Mouse (Mus musculus) embryonic facial prominence, embryonic 11.5 days (tissue): ENCODE measurements around the gene Smco2. TPM values are rescaled to one million over a fixed set of nuclear protein-coding genes. Genes with fewer than 3 reads are reported as not detected.

ENCODE experiments used
- ATAC-seq: fragments of 200-750 bp; cut with Nextera tagmentation; replicated peaks from 2 replicates; pipeline ENCODE4 v1.8.0; 2017; ENCODE audit warnings: low read depth; ENCODE audit not compliant: insufficient number of reproducible peaks, low FRiP score, low TSS enrichment
- DNase-seq: peaks from one replicate; pipeline ENCODE4 v3.0.0-alpha.2; 2015; ENCODE audit warnings: low spot score
- H3K27ac ChIP-seq: fragments of 300-500 bp; sonication (generic); replicated peaks from 2 replicates; pipeline ENCODE4 v1.5.1; 2014; ENCODE audit warnings: mild to moderate bottlenecking, low read depth, low read length, control low read depth
- H3K27me3 ChIP-seq: fragments of 300-500 bp; sonication (generic); 2 replicates; pipeline ENCODE4 v1.6.1; 2014; ENCODE audit warnings: mild to moderate bottlenecking, low read length, moderate library complexity, mixed read lengths; ENCODE audit not compliant: control insufficient read depth, insufficient read depth
- H3K36me3 ChIP-seq: fragments of 300-500 bp; sonication (generic); replicated peaks from 2 replicates; pipeline ENCODE4 v1.6.1; 2014; ENCODE audit warnings: low read depth, mild to moderate bottlenecking, low read length, moderate library complexity, mixed read lengths; ENCODE audit not compliant: control insufficient read depth, insufficient read depth
- H3K4me1 ChIP-seq: fragments of 300-500 bp; sonication (generic); 2 replicates; pipeline ENCODE4 v1.6.1; 2014; ENCODE audit warnings: low read length, mixed read lengths; ENCODE audit not compliant: control insufficient read depth, insufficient read depth
- H3K4me2 ChIP-seq: fragments of 300-500 bp; sonication (generic); 2 replicates; pipeline ENCODE4 v1.6.1; 2014; ENCODE audit warnings: low read depth, mild to moderate bottlenecking, control low read depth, low read length, moderate library complexity
- H3K4me3 ChIP-seq: fragments of 300-500 bp; sonication (generic); 2 replicates; pipeline ENCODE4 v1.5.1; 2014; ENCODE audit warnings: low read depth, low read length, control low read depth
- H3K9ac ChIP-seq: fragments of 300-500 bp; sonication (generic); replicated peaks from 2 replicates; pipeline ENCODE4 v1.6.1; 2014; ENCODE audit warnings: mild to moderate bottlenecking, control low read depth, low read length
- H3K9me3 ChIP-seq: fragments of 300-500 bp; sonication (generic); replicated peaks from 2 replicates; pipeline ENCODE4 v1.6.1; 2016; ENCODE audit warnings: mild to moderate bottlenecking, low read length, inconsistent platforms, mixed read lengths; ENCODE audit not compliant: control insufficient read depth
- WGBS: fragments of 180-500 bp; shearing (Covaris S2); extraction: QIAGEN DNeasy Blood & Tissue Kit; methylation state at CpG from one replicate; pipeline ENCODE4 v1.1.7; 2014; 5-methylcytosine and 5-hydroxymethylcytosine counted together
- polyA plus RNA-seq: library from polyadenylated mRNA; unstranded; fragments of >200 nt; fragmentation: Nextera tagmentation; extraction: Ambion mirVana; gene quantifications from 2 replicates; pipeline ENCODE4 v1.2.1, GENCODE M21; 2014

Smco2 gene
- polyA plus RNA-seq, 1 experiment from 2014 or later, result not detected

DNA sequence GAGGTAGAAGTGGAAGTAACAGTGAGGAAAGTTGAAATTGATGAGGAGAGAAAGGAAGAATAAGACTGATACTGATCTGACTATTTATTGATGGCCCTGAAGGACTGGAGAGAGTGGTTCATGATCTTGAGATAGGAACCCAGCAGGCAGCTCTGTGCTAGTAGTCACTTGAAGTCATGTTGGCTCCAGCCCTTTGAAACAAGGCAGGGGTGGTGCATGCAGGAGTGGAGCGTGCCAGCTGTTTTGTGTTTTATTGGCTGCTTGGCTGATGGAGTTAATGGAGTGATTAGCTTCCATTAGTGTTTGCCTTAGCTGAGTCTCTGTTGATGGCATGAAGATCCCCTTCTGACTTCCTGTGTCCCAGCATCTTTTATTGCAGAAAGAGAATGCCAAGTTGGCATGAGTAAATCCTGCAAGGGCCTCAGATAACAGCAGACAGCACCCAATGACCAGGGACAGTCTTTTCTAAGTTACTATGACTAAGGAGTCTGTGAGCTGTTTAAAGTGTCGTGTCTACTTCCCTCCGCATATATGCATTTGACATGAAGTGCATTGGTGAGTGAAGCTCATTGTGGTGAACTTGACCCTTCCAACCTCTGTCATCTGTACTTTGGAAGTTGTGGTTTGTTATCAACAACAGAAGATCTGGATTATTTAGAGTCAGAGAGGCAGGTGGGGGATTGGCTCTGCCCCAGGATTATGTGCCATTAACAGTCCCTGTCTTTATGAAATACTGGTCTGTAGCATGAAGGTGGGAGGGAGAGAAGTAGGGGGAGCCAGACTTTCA, 56.3 kb downstream of the Smco2 start:
- ATAC-seq (no peak), DNase-seq (no peak)
- no peak overlapping the region for H3K4me3 ChIP-seq
- H3K9ac ChIP-seq, result no peak overlapping the region
- H3K27me3 ChIP-seq, result no peaks in the 10 kb centered on the region
- H3K9me3 ChIP-seq, result no peaks in the 10 kb centered on the region
- no peak overlapping the region for H3K4me2 ChIP-seq
- 87% methylated on average over 3 of the region's 3 CpGs for WGBS
- H3K36me3 ChIP-seq, result no peaks in the 10 kb centered on the region
- H3K27ac ChIP-seq, result no peak overlapping the region
- no peaks in the 10 kb centered on the region for H3K4me1 ChIP-seq

- no peak for ATAC-seq
- no peak overlapping the region for H3K27ac ChIP-seq
- H3K4me3 ChIP-seq, result no peak overlapping the region
- no peak overlapping the region for H3K9ac ChIP-seq
- H3K27me3 ChIP-seq, result no peaks in the 10 kb centered on the region
- H3K4me2 ChIP-seq, result no peak overlapping the region
- no peaks in the 10 kb centered on the region for H3K36me3 ChIP-seq
- no peak for DNase-seq
- 81% methylated on average over 5 of the region's 5 CpGs for whole genome bisulfite sequencing
- H3K9me3 ChIP-seq, result no peaks in the 10 kb centered on the region
- H3K4me1 ChIP-seq, result no peaks in the 10 kb centered on the region
Observed at GRCm38 (mm10) chr6:146907061-146907794, 57.3 kb downstream of the Smco2 start.

DNA sequence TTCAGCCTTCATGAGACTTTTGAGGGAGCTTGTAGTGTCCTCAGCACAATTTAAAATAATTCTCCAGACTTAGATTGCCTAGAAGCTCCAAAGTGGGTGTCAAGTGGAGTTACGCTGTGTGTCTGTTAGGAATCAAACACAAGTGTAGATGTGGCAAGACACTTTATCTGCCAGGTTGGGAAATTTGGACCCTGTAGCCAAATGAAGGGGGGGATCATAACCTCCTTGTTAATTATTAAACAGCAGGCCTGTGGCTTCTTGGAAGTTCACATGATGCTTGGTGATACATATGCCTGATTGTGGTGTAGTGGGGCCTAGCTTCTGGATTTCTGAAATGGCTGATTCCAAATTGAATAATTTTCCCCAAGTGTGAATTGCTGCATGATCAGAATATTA, 57.9 kb downstream of the Smco2 start:
- Histone ChIP-seq H3K36me3 (no peaks in the 10 kb centered on the region), H3K4me3 (no peak overlapping the region), H3K27ac (no peak overlapping the region), H3K27me3 (no peaks in the 10 kb centered on the region), H3K4me2 (no peak overlapping the region), H3K9ac (no peak overlapping the region), H3K4me1 (no peaks in the 10 kb centered on the region), H3K9me3 (no peaks in the 10 kb centered on the region)
- no peak for ATAC-seq
- WGBS, result 97% methylated on average over 1 of the region's 1 CpGs
- DNase-seq, result no peak

DNA sequence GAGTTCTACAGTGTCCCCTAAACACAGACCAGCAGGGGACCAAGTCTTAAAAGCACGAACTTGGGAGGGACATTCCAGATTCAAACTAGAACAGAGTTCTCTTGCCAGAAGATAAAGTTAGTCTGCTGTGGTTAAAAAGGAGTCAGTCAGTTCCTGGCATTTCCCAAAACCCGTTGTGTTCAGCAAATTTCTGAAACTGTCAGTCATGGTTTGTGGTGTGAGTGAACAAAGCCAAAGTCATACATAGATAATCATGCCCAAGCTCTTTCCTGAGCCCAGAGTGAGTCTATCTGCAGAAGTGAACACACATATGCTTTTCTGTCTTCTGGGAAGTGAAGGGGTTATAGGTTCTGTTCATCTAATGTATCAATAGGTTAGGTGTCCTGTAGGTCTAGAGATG, 58.9 kb downstream of the Smco2 start:
- Histone ChIP-seq H3K27ac (no peak overlapping the region), H3K36me3 (no peaks in the 10 kb centered on the region), H3K4me2 (no peak overlapping the region), H3K27me3 (no peaks in the 10 kb centered on the region), H3K4me1 (peaks cover 2% of the 10 kb centered on the region; the same call in 1 of the 2 replicates), H3K9me3 (no peaks in the 10 kb centered on the region), H3K4me3 (no peak overlapping the region), H3K9ac (no peak overlapping the region)
- WGBS, result 84% methylated on average over 2 of the region's 2 CpGs
- DNase-seq, result no peak
- no peak for ATAC-seq

GRCm38 (mm10) chr6:146909725-146910489, 60.0 kb downstream of the Smco2 start:
- WGBS, result 83% methylated on average over 5 of the region's 5 CpGs
- no peaks in the 10 kb centered on the region for H3K9me3 ChIP-seq
- DNase-seq (no peak), ATAC-seq (no peak)
- H3K4me1 ChIP-seq, result peaks cover 2% of the 10 kb centered on the region; the same call in 1 of the 2 replicates
- H3K4me3 ChIP-seq, result no peak overlapping the region
- no peak overlapping the region for H3K9ac ChIP-seq
- no peaks in the 10 kb centered on the region for H3K36me3 ChIP-seq
- no peaks in the 10 kb centered on the region for H3K27me3 ChIP-seq
- no peak overlapping the region for H3K4me2 ChIP-seq
- no peak overlapping the region for H3K27ac ChIP-seq

DNA sequence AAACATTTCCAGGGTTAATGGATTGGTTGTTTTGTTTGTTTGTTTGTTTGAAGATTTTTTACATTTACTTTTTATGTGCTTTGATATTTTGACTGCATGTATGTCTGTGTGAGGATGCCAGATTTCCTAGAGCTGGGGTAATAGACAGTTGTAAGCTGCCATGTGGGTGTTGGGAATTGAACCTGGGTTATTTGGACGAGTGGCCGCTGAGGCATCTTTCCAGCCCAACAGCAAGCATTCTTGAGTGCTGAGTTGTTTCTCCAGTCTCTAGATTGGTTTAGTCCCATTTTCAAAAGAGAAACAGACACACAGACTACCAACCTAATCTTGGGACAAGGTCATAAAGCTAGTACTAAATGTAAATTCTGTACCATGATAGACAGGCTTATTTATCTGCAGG, 60.9 kb downstream of the Smco2 start:
- no peak for ATAC-seq
- H3K27me3 ChIP-seq, result no peaks in the 10 kb centered on the region
- H3K4me3 ChIP-seq, result no peak overlapping the region
- no peaks in the 10 kb centered on the region for H3K9me3 ChIP-seq
- H3K4me1 ChIP-seq, result peaks cover 2% of the 10 kb centered on the region; the same call in 1 of the 2 replicates
- H3K36me3 ChIP-seq, result no peaks in the 10 kb centered on the region
- H3K9ac ChIP-seq, result no peak overlapping the region
- no peak for DNase-seq
- WGBS, result 81% methylated on average over 2 of the region's 2 CpGs
- H3K4me2 ChIP-seq, result no peak overlapping the region
- H3K27ac ChIP-seq, result no peak overlapping the region

DNA sequence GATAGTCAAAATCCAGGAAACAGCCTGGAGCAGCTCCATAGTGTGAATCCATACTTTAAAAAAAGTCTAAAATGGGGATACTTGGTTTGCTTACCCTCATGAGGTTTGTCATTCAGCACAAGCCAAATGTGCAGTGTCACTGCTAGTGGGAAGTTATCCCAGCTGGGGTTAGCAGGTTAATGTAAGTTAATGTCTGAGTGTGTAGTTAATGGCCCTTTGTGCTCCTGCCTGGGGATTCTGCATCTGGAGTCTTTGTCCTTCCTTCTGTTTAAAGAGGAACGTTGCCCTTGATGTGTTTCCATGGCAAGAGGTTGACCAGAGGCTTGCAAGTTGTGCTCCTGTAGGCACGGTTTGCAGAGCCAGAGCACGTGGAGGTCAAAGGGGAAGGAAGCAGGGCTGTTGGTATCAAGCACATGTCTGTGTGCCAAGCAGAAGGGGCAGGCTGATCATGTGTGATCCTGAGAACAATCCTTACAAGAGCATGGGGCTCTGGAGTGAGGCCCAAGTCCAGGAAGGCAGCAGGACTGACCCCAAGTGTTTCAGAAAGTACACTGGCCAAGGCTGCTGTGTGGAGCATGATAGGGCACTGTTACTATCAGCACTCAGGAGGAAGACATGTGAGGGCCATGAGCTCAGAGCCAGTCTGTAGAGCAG, 63.1 kb downstream of the Smco2 start:
- no peak overlapping the region for H3K27ac ChIP-seq
- WGBS, result 4% methylated on average over 3 of the region's 3 CpGs
- no peaks in the 10 kb centered on the region for H3K27me3 ChIP-seq
- H3K9me3 ChIP-seq, result no peaks in the 10 kb centered on the region
- no peak overlapping the region for H3K9ac ChIP-seq
- H3K4me3 ChIP-seq, result no peak overlapping the region
- ATAC-seq (no peak), DNase-seq (no peak)
- no peaks in the 10 kb centered on the region for H3K36me3 ChIP-seq
- H3K4me2 ChIP-seq, result no peak overlapping the region
- peaks cover 2% of the 10 kb centered on the region; the same call in 1 of the 2 replicates for H3K4me1 ChIP-seq
